Mouse (Mus musculus): ENCODE data around the gene Vmn1r55.
"Not testable (repeated sequence)": the region's sequence is repeated elsewhere in the genome, so short reads cannot be mapped to it uniquely, and the experiment has no call there.

The Vmn1r55 gene

GRCm38 (mm10) chr7:5149570-5149969 lies at the start of gene Vmn1r55:
Gene Vmn1r55 (minus strand): TSS chr7:5149670.
- not testable (repeated sequence) for DNase-seq

DNA sequence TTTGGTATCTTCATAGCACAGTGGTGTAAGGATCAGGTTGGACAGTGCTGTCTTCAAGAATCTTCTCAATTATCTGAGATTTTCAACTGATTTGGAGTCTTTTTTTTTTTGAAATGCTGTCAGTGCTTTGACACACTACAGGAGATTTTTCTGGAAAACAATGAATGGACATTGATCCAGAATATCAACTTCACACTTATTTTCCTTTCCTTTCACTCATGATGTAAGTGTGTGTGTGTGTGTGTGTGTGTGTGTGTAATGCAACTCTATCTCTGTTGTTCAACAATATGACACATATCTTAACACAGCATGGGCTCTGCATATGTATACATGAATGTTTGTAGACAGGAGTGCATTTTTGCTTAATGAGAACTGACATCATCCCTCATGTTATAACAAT lies 47.2 kb upstream of the Vmn1r55 start, which contains the start of gene Vmn1r56:
Vmn1r56 (minus strand) TSS at position 101 of the 400 bp plus-strand sequence.
- DNase-seq: not testable (repeated sequence)

DNA sequence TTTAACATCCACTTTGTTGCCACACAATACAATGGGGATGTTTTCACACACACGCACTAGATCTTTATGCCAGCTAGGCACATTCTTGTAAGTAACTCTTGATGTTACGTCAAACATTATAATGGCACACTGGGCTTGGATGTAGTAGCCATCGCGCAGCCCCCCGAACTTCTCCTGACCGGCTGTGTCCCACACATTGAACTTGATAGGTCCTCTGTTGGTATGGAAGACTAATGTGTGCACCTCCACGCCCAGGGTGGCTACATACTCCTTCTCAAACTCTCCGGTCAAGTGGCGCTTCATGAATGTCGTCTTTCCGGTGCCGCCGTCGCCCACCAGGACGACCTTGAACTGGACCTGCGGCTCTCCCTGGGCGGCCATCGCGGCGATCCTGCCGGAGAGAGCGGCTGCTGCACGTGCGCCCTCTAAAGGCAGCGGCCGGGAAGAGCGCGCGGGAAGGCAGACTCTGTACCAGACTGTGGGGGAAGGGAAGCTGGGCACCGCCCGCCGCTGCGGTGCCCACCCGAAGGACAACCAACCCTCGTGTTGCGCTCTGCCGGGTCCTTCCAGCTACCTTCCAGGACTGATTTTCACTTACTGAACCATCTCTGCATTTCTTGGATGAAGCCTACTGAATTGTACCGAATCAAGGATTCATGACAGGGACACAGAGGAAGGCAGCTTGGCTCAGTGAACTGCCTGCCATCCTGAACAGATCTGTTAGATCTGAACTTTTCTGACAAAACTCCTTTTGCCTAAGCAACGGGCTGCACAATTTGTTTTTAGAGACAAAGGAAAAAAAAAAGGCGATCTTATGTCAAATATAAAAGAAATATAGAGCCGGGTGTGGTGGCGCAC lies 23.7 kb downstream of the Vmn1r55 start, which contains the start of gene Rasl2-9:
Rasl2-9 (minus strand) TSS at position 402 of the 858 bp plus-strand sequence.
- peak; percentile 77 for DNase-seq

DNA sequence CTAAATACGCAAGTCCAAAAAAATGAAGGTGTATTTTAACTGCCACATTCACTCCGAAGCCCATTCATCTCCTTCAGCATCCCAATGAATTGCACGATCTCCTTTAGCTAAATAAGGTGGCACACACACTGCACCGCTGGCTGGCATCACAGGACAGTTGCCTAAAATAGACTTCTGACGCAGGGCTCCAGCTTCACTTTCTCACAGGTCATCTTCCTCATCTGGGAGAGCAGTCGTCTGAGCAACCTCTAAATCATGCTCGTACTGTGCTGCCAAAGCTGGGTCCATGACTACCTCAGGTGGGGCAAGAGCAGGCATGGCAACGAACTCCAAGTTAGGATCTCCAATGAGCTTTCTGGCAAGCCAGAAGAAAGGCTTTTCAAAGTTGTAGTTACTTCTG lies 24.4 kb downstream of the Vmn1r55 start:
- no peak for DNase-seq

DNA sequence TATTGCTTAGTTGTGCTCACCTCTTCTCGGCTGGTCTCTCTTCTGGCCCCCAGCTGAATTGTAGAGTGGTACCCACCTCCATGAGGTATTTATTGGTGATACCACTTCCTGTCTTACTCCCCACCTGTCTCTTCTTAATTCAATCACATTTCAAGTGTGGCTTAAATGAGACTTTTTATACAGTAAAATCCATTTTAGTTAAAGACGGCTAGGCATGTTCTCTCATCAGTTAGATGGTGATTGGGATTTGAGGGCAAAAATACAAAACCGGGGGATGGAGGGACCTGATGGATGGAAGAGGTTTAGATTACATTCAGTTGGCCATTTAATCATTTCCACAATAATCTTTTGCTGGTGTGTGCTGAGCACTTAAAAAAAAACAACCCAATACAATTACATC lies 32.6 kb downstream of the Vmn1r55 start, which contains the start of gene Rfpl4:
Rfpl4 (minus strand) TSS at position 101 of the 400 bp plus-strand sequence.
- DNase-seq: no peak

DNA sequence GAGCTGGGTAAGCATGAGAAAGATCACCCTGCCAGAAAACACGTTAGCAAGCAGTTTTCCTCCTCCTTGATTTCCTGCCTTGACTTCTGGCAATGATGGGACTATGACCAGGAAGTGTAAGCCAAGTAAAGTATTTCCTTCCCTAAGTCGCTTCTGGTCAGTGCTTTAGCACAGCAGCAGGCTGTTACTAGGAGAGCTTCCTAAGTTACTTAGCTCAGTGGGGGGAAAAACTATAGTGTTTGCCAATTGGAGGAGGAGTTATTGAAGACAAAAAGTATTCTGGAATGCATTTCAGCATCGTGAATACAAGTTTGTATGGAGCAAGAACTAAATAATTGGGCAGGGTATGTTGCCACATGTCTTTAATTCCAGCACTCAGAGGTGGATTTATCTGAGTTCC lies 36.8 kb downstream of the Vmn1r55 start:
- DNase-seq: no peak

- DNase-seq: no peak
These were observed 40.2 kb downstream of the Vmn1r55 start for GRCm38 (mm10) chr7:5109301-5109700.

GRCm38 (mm10) chr7:5108272-5108671 lies 41.2 kb downstream of the Vmn1r55 start:
- DNase-seq: no peak

- DNase-seq: no peak
These were observed 46.9 kb downstream of the Vmn1r55 start for GRCm38 (mm10) chr7:5102564-5102963.

- DNase-seq: no peak
These were observed 48.3 kb downstream of the Vmn1r55 start for GRCm38 (mm10) chr7:5101066-5101663.

- DNase-seq: no peak
These were observed 49.7 kb downstream of the Vmn1r55 start for GRCm38 (mm10) chr7:5099796-5100195.

- DNase-seq: no peak
These were observed 50.7 kb downstream of the Vmn1r55 start for GRCm38 (mm10) chr7:5098769-5099168.

GRCm38 (mm10) chr7:5092831-5093510 lies 56.5 kb downstream of the Vmn1r55 start:
- DNase-seq: no peak

DNA sequence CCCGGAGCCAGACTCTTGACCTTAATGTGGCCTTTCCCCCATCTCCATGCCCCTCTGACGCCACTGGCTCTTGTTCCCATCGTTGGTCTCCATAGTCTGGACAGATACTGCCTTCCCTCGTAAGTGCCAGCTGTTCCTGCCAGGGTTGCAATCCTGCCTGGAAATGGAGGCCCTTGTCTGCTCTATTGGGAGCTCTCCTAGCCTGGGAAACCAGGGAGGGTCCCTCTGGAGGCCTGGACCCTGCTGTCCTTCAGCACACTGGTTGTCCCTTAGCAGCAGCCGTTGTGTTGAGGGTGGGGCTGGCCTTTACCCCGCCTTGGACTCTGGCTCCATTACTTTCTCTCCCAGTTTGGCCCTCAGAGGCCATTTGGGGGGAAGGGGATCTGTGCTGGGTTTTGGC lies 57.1 kb downstream of the Vmn1r55 start:
- DNase-seq: no peak

DNA sequence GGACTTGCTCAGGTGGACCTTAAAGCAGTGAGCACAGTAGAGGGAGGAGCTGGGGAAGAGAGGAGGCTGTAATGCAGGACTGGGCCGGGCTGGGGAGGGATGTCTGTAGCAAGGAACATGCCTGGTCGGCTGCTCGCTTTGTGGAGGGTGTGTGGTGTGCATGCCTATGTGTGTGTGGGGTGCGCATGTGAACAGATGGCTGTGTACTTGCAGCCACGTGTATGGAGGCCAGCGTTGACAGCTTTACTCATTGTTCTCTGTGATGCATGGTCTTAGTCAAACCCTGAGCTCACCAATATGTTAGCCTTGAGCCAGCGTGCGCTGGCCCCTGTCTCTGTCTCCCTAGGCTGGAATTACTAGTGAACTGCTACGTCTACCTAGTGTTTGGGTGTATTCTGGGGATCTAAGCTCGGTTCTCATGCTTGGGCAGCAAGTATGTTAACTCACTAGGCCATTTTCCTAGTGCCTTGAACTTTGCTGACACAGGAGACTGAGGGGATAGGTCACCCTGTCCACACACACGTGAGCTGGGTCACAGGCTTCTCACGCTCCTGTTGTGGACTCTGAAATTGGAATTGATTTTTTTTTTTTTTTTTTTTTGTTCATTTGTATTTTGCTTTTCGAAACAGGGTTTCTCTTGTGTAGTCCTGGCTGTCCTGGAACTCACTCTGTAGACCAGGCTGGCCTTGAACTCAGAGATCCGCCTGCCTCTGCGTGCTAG lies 58.3 kb downstream of the Vmn1r55 start:
- no peak for DNase-seq

DNA sequence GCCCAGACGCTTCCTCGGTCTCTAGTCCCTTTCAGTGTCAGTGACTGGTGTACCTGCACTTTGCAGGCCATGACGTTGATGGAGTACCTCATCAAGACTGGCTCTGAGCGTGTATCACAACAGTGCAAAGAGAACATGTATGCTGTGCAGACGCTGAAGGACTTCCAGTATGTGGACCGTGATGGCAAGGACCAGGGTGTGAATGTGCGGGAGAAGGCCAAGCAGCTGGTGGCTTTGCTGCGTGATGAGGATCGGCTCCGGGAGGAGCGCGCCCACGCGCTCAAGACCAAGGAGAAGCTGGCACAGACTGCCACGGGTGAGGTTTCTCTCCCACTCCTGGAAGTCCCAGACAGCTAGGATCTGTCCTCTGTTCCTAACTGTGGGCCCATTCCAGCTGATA lies 59.6 kb downstream of the Vmn1r55 start:
- DNase-seq: no peak

- no peak for DNase-seq
These were observed 61.6 kb downstream of the Vmn1r55 start for GRCm38 (mm10) chr7:5087886-5088285.

DNA sequence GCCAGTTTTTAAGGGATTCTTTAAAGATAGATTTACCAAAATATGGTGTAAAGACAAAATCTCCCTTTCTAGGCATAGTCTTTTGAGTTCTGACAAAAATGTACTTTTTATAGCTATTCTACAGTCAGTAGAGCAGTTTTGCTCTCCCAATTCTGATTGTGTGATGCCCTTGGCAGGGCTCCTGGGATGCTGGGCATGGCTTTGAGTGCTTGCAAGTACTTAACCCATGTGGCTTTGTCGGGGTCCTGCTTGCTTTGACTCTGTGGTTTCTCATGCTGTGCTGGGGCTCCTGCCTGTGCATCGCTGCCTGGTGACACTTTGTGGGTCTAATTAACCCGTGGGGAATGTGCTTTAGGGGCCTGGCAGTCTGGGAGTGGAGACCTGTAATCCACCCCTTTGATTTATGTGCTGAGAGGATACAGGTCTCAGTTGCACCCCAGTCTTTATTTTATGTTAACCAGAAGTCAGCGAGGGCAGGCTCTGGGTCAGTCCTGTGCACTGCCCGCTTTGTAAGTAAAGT lies 62.5 kb downstream of the Vmn1r55 start:
- DNase-seq: no peak

- no peak for DNase-seq
These were observed 64.0 kb downstream of the Vmn1r55 start for GRCm38 (mm10) chr7:5085512-5085911.

GRCm38 (mm10) chr7:5083325-5084105 lies 66.0 kb downstream of the Vmn1r55 start:
- no peak for DNase-seq

DNA sequence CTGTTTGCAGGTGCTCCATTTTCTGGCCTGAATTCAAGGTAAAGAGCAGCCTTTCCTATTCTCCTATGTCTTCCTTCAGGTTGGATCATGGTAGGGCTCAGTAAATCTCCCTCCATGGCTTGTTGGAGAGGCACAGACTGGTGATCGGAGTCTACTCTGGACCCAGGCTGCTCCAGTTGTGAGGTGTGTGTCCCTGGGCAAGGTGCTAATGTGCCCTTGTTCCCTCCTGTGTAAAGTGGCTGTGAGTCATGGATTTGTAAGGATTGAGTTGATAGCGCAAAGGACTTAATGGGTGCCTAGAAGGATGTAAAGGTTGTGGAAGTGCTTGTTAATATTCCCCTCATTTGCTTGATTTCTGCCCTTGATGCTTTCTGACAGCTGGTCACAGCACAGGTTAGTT lies 67.5 kb downstream of the Vmn1r55 start:
- DNase-seq: no peak

DNA sequence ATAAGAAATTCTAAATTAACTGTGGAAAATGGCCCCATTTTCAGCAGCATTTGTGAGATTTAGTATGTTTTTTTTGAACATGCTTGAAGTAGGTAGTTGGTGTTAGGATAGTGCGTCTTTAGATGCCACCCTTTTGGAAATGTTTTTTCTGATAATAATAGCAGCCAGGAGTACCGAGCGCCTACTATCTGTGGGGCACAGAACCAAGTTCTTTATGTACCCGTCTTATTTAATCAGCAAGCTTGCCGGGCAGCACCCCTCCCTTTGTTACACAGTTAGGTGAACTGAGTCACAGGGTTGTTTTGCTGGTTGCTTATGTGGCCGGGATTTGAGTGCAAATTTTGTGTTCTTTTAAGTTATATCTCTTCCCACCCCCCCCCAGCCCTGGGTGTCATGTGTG lies 68.2 kb downstream of the Vmn1r55 start:
- DNase-seq: no peak

Data from lung, postnatal 14 days (tissue).